Mouse (Mus musculus) brain, embryonic 14.5 days (tissue): ENCODE measurements around the gene Ube2d3.

Experiments used
- CTCF ChIP-seq: fragments of 200-500 bp; IDR thresholded peaks from 2 replicates; pipeline ENCODE4 v1.5.1; 2012; ENCODE audit warnings: inconsistent platforms, mild to moderate bottlenecking, moderate library complexity, borderline replicate concordance; ENCODE audit not compliant: insufficient read depth, insufficient read length; ENCODE audit errors: extremely low read depth
- POLR2A ChIP-seq: fragments of 200-500 bp; IDR thresholded peaks from 2 replicates; pipeline ENCODE4 v1.6.1; 2012; ENCODE audit warnings: mild to moderate bottlenecking, inconsistent platforms, borderline replicate concordance; ENCODE audit not compliant: poor library complexity, insufficient read depth, insufficient read length, severe bottlenecking; ENCODE audit errors: extremely low read depth

GRCm38 (mm10) chr3:135498891-135499290 is 60.9 kb downstream of the Ube2d3 start:
- no peak for TF ChIP-seq POLR2A
- TF ChIP-seq CTCF = no peak
